36 mouse cellular contexts compared by ENCODE assay signal in the genomic region with DNA sequence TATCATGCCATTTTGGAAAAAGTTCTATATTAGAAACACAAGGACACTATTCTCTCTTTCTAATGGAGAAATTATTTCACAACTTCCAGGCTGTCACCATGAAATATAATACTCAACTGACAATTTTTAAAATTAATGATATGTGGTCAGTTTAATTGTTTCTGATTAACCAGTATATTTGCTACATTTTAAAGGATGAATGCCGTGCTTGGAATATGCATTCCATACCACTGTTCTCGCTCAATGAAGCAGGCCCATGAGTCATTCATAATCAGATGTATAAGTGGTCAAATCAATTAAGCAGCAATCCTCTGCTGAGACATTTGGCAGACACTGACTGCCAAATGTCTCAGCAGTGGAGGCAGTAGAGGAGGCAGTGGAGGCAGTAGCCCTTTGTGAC.
"Had no signal": no experiment of that assay in that cellular context is flagged by ENCODE, and none has a peak within 500 bp of the region (broad histone marks: within the 10 kb centered on the region; RNA-seq: fewer than 3 reads in every experiment).

No protein-coding gene starts in this region.

- H3K9me3 ChIP-seq: heart, embryonic 10.5 days; heart, embryonic 12.5 days; heart, embryonic 13.5 days; heart, embryonic 15.5 days; hindbrain, embryonic 10.5 days; hindbrain, embryonic 12.5 days; hindbrain, embryonic 13.5 days; hindbrain, embryonic 15.5 days; intestine, embryonic 15.5 days; kidney, embryonic 15.5 days had no signal

- ATAC-seq: hindbrain, embryonic 16.5 days; hindbrain, postnatal 0 days; inflammation-experienced regulatory T-cells, adult 6 months; intestine, embryonic 15.5 days; intestine, embryonic 16.5 days; intestine, postnatal 0 days had no signal

- H3K9ac ChIP-seq: heart, embryonic 12.5 days; heart, embryonic 13.5 days; heart, embryonic 15.5 days; hindbrain, embryonic 12.5 days; hindbrain, embryonic 13.5 days; hindbrain, embryonic 14.5 days; hindbrain, embryonic 15.5 days; intestine, embryonic 15.5 days; kidney, embryonic 15.5 days had no signal

- H3K4me2 ChIP-seq: heart, embryonic 11.5 days; heart, embryonic 12.5 days; heart, embryonic 13.5 days; heart, embryonic 15.5 days; hindbrain, embryonic 12.5 days; hindbrain, embryonic 13.5 days; hindbrain, embryonic 14.5 days; hindbrain, embryonic 15.5 days; intestine, embryonic 15.5 days; kidney, embryonic 15.5 days had no signal

- H3K4me3 ChIP-seq: heart, embryonic 10.5 days; heart, embryonic 12.5 days; heart, embryonic 13.5 days; heart, embryonic 15.5 days; hindbrain, embryonic 10.5 days; hindbrain, embryonic 12.5 days; hindbrain, embryonic 13.5 days; hindbrain, embryonic 15.5 days; intestine, embryonic 15.5 days; kidney, embryonic 15.5 days; layer of hippocampus, adult 2 months; left cerebral cortex, adult 2 months had no signal

- H3K27me3 ChIP-seq: heart, embryonic 12.5 days; heart, embryonic 13.5 days; heart, embryonic 15.5 days; hindbrain, embryonic 12.5 days; hindbrain, embryonic 13.5 days; hindbrain, embryonic 15.5 days; intestine, embryonic 15.5 days; kidney, embryonic 15.5 days had no signal

- DNase-seq: heart, postnatal 10 days; heart, postnatal 14 days; heart, postnatal 36 days; heart, postnatal 4 days; kidney, adult 11 months; kidney, adult 18-20 months; kidney, adult 2 months; kidney, adult 8-10 months; kidney, adult 9 months; kidney, postnatal 10 days; kidney, postnatal 14 days; kidney, postnatal 25 days; kidney, postnatal 36 days; kidney, postnatal 4 days; layer of hippocampus, adult 9-11 months; layer of hippocampus, postnatal 36 days had no signal

- H3K36me3 ChIP-seq: heart, embryonic 10.5 days; heart, embryonic 12.5 days; heart, embryonic 13.5 days; heart, embryonic 15.5 days; hindbrain, embryonic 10.5 days; hindbrain, embryonic 12.5 days; hindbrain, embryonic 13.5 days; hindbrain, embryonic 15.5 days; intestine, embryonic 15.5 days; kidney, embryonic 15.5 days had no signal

- H3K27ac ChIP-seq: heart, embryonic 10.5 days; heart, embryonic 13.5 days; heart, embryonic 15.5 days; hindbrain, embryonic 10.5 days; hindbrain, embryonic 12.5 days; hindbrain, embryonic 13.5 days; hindbrain, embryonic 14.5 days; hindbrain, embryonic 15.5 days; hindbrain, postnatal 0 days; intestine, embryonic 15.5 days; kidney, embryonic 15.5 days; kidney, postnatal 0 days; layer of hippocampus, adult 2 months; left cerebral cortex, adult 2 months had no signal

- H3K4me1 ChIP-seq: heart, embryonic 10.5 days; heart, embryonic 12.5 days; heart, embryonic 15.5 days; hindbrain, embryonic 10.5 days; hindbrain, embryonic 12.5 days; hindbrain, embryonic 13.5 days; hindbrain, embryonic 15.5 days; intestine, embryonic 15.5 days; kidney, embryonic 15.5 days had no signal
